Mouse (Mus musculus) midbrain, embryonic 15.5 days (tissue): ENCODE data around the gene Gm1673. TPM values are rescaled to one million over a fixed set of nuclear protein-coding genes. Genes with fewer than 3 reads are reported as not detected.

Experiments
- ATAC-seq: fragments of 200-750 bp; cut with Nextera tagmentation; replicated peaks from 2 replicates; pipeline ENCODE4 v1.8.0; 2017; ENCODE audit warnings: moderate TSS enrichment
- H3K27ac ChIP-seq: fragments of 300-500 bp; sonication (generic); 2 replicates; pipeline ENCODE4 v1.5.1; 2015; ENCODE audit warnings: mild to moderate bottlenecking, inconsistent platforms
- H3K27me3 ChIP-seq: fragments of 300-500 bp; sonication (generic); replicated peaks from 2 replicates; pipeline ENCODE4 v1.6.1; 2015; ENCODE audit warnings: inconsistent platforms
- H3K36me3 ChIP-seq: fragments of 300-500 bp; sonication (generic); replicated peaks from 2 replicates; pipeline ENCODE4 v1.6.1; 2015; ENCODE audit warnings: inconsistent platforms
- H3K4me1 ChIP-seq: fragments of 300-500 bp; sonication (generic); 2 replicates; pipeline ENCODE4 v1.6.1; 2015; ENCODE audit warnings: inconsistent platforms
- H3K4me2 ChIP-seq: fragments of 300-500 bp; sonication (generic); 2 replicates; pipeline ENCODE4 v1.6.1; 2015; ENCODE audit warnings: inconsistent platforms, mild to moderate bottlenecking, moderate library complexity
- H3K4me3 ChIP-seq: fragments of 300-500 bp; sonication (generic); 2 replicates; pipeline ENCODE4 v1.5.1; 2015; ENCODE audit warnings: mild to moderate bottlenecking, inconsistent platforms
- H3K9ac ChIP-seq: fragments of 300-500 bp; sonication (generic); 2 replicates; pipeline ENCODE4 v1.6.1; 2015; ENCODE audit warnings: mild to moderate bottlenecking, inconsistent platforms
- H3K9me3 ChIP-seq: fragments of 300-500 bp; sonication (generic); 2 replicates; pipeline ENCODE4 v1.6.1; 2016; ENCODE audit warnings: inconsistent platforms
- WGBS: fragments of 180-500 bp; shearing (Covaris S2); methylation state at CpG from one replicate; pipeline ENCODE4 v1.1.7; 2015; ENCODE audit warnings: mixed read lengths; 5-methylcytosine and 5-hydroxymethylcytosine counted together
- polyA plus RNA-seq: library from polyadenylated mRNA; unstranded; fragments of >200 nt; fragmentation: Nextera tagmentation; extraction: Ambion mirVana; gene quantifications from 2 replicates; pipeline ENCODE4 v1.2.1, GENCODE M21; 2015

The Gm1673 gene
- polyA plus RNA-seq, 1 experiment from 2014 or later, result 656 TPM

DNA sequence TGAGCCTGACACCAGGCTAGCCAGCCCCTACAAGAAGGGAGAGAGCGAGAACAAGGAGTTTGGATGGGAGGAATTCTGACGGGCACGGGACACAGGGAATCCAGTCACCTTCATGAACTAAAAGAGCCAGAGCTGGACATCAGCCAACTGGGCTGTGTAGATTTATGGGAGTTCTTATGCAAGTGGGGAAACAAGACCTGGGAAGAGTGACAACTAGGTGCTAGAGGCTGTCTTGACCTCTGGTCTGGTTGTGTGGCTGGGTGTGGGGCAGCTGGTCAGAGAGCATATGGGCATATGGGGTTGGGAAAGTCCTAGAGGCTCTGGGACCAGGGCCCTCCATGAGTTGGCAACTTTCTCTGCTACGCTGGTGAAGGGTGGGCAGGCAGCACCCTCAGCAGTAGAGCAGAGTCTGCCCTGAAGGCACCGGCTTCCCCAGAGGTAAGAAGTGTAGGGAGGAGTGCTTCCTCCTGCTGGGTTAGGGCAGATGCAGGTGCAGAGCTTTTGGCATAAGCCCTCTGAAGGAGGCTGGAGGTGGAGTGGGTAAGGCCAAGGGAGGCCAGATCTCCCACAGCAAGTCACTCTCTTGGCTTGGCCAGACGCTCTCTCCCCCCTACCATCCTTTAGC lies 16.3 kb downstream of the Gm1673 start:
- no peak overlapping the region for H3K27ac ChIP-seq
- peaks cover 13% of the 10 kb centered on the region; the same call in 1 of the 2 replicates for H3K36me3 ChIP-seq
- no peak for ATAC-seq
- 85% methylated on average over 6 of the region's 6 CpGs for WGBS
- peak overlapping the region; percentile 83; the same call in 1 of the 2 replicates for H3K4me2 ChIP-seq
- no peak overlapping the region for H3K9ac ChIP-seq
- H3K4me1 ChIP-seq, result peaks cover 38% of the 10 kb centered on the region
- H3K27me3 ChIP-seq, result no peaks in the 10 kb centered on the region
- H3K4me3 ChIP-seq, result peak overlapping the region; percentile 99; the same call in 1 of the 2 replicates
- H3K9me3 ChIP-seq, result no peaks in the 10 kb centered on the region

DNA sequence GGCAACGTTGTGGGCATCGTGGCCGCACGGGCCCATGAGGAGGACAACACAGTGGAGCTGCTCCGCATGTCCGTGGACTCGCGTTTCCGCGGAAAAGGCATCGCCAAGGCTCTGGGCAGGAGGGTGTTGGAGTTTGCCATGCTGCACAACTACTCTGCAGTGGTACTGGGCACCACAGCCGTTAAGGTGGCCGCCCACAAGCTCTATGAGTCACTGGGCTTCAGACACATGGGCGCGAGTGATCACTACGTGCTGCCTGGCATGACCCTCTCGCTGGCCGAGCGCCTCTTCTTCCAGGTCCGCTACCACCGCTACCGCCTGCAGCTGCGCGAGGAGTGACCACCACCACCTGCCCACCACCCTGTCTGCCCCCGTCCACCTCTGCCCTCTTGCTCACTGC lies 17.6 kb downstream of the Gm1673 start:
- 95% methylated on average over 25 of the region's 25 CpGs for WGBS
- no peaks in the 10 kb centered on the region for H3K9me3 ChIP-seq
- no peak overlapping the region for H3K27ac ChIP-seq
- H3K4me3 ChIP-seq, result no peak overlapping the region
- H3K4me2 ChIP-seq, result no peak overlapping the region
- no peak for ATAC-seq
- H3K27me3 ChIP-seq, result no peaks in the 10 kb centered on the region
- no peak overlapping the region for H3K9ac ChIP-seq
- H3K4me1 ChIP-seq, result peaks cover 30% of the 10 kb centered on the region
- H3K36me3 ChIP-seq, result peaks cover 13% of the 10 kb centered on the region; the same call in 1 of the 2 replicates

DNA sequence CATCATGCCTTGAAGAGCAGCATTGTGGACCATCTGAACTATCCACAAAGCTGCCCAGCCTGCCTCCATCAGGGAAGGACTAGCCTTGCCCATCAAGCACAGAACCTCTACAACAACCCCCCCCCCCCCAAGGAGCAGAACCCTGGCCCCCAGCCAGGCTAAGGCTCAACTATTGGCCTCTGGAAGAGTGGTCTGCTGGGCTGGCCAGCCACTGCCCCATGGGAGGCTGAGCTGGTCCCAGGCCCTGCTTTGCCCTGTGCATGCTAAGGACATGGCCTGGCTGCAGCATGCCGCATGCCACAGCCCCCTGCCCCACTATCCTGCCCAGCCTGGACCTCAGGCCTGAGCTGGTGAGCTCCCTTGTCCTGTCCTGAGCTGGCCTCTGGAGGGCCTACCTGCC lies 18.2 kb downstream of the Gm1673 start:
- Histone ChIP-seq H3K27ac (no peak overlapping the region), H3K36me3 (peaks cover 13% of the 10 kb centered on the region; the same call in 1 of the 2 replicates), H3K9ac (no peak overlapping the region), H3K4me3 (no peak overlapping the region), H3K4me2 (no peak overlapping the region), H3K4me1 (peaks cover 30% of the 10 kb centered on the region), H3K27me3 (no peaks in the 10 kb centered on the region), H3K9me3 (no peaks in the 10 kb centered on the region)
- 100% methylated on average over 1 of the region's 1 CpGs for WGBS
- ATAC-seq, result no peak

DNA sequence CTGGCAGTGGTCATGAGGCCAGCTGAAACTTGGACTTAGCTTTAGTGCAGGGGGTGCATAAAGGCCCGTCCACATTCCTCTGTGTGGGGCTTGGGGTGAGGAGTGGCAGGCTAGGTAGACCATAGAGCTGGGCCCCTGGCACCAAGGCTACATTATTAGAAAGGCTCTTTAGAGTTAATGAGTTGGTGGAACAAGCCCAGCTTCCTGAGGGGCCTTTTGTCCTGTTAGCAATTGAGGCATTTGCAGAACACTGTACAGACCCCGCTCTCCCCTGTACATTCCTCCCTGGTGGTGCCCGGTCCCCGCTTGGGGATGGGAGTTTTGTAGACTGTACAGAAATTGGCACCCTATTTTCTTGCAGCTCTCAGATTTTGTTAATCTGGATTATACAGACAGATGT lies 19.4 kb downstream of the Gm1673 start:
- 80% methylated on average over 4 of the region's 4 CpGs for WGBS
- no peak overlapping the region for H3K9ac ChIP-seq
- H3K36me3 ChIP-seq, result peaks cover 13% of the 10 kb centered on the region; the same call in 1 of the 2 replicates
- H3K9me3 ChIP-seq, result no peaks in the 10 kb centered on the region
- H3K4me3 ChIP-seq, result no peak overlapping the region
- no peak overlapping the region for H3K27ac ChIP-seq
- no peaks in the 10 kb centered on the region for H3K27me3 ChIP-seq
- no peak overlapping the region for H3K4me2 ChIP-seq
- ATAC-seq, result no peak
- H3K4me1 ChIP-seq, result peaks cover 27% of the 10 kb centered on the region

DNA sequence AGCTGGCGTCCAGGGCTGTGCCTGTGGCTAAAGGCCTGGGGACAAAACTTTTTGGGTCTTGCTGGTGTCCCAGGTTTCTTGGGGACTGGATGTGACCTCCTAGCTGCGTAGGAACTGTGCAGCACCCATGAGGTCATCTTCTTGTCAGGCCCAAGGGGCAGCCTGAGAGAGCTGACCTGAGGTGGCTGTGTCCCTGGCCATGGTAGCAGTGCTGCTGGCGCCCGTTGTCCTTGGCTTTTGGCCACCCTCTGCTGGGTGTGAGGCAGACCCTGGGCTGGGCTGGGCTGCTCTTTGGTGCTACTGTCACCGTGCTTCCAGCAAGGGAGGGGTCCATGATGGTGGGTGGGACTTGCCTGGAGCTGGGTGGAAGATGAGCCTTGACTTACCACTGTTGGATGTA lies 21.4 kb downstream of the Gm1673 start:
- no peaks in the 10 kb centered on the region for H3K27me3 ChIP-seq
- peaks cover 13% of the 10 kb centered on the region; the same call in 1 of the 2 replicates for H3K36me3 ChIP-seq
- H3K9me3 ChIP-seq, result no peaks in the 10 kb centered on the region
- H3K4me2 ChIP-seq, result no peak overlapping the region
- no peak overlapping the region for H3K4me3 ChIP-seq
- no peak overlapping the region for H3K9ac ChIP-seq
- 88% methylated on average over 5 of the region's 5 CpGs for WGBS
- H3K27ac ChIP-seq, result no peak overlapping the region
- ATAC-seq, result no peak
- peaks cover 7% of the 10 kb centered on the region for H3K4me1 ChIP-seq

- Histone ChIP-seq H3K27ac (no peak overlapping the region), H3K4me2 (no peak overlapping the region), H3K9me3 (no peaks in the 10 kb centered on the region), H3K36me3 (peaks cover under 1% of the 10 kb centered on the region; the same call in 1 of the 2 replicates), H3K9ac (no peak overlapping the region), H3K27me3 (no peaks in the 10 kb centered on the region), H3K4me1 (no peaks in the 10 kb centered on the region), H3K4me3 (no peak overlapping the region)
- no peak for ATAC-seq
- 93% methylated on average over 4 of the region's 4 CpGs for WGBS
Measured at GRCm38 (mm10) chr5:34006832-34007231, 23.6 kb downstream of the Gm1673 start.

DNA sequence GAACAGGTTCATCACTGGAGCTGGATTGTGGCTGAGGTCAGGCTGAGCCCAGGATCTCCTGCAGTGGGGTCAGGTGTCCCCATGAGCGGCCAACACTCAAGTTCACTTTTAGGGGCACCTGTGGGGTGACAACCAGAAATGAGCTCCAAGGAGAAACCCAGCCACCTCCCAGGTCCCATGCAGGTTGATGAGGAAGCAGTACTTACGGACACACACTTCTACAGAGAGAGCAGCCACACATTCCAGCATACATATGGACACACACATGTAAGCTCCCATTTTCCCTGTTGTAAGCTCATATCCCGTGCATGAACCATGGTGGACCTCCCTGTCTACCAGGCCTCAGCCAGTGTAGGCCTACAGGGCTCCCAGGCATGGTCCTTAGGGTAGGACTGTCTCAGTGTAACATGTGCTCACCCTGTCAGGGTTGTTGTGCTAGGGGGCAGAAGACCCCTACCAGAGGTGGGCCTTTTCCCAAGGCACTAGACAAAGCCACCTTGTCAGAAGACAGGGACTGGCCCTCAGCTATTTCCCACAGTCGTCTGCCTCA lies 24.2 kb downstream of the Gm1673 start:
- WGBS, result 87% methylated on average over 4 of the region's 4 CpGs
- H3K4me2 ChIP-seq, result no peak overlapping the region
- H3K27ac ChIP-seq, result no peak overlapping the region
- H3K4me1 ChIP-seq, result no peaks in the 10 kb centered on the region
- H3K9ac ChIP-seq, result no peak overlapping the region
- H3K9me3 ChIP-seq, result no peaks in the 10 kb centered on the region
- no peaks in the 10 kb centered on the region for H3K36me3 ChIP-seq
- H3K4me3 ChIP-seq, result no peak overlapping the region
- no peaks in the 10 kb centered on the region for H3K27me3 ChIP-seq
- ATAC-seq, result no peak

DNA sequence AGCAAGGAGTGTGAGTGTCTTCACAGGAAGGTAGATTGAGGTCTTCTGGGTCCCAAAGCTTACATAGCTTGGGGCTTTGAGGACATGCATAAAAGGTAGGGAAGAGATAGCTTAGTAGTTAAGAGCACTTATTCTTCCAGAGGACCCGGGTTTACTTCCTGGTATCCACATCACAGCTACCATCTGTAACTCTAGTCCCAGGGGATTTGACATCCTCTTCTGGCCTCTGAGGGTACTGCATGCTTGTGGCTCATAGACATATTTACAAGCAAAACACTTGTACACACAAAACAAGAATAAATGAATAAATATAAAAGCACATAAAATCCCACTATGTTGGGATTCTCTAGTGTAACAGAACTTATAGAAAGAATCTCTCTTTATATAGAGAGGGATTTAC lies 31.4 kb downstream of the Gm1673 start:
- 59% methylated on average over 1 of the region's 1 CpGs for WGBS
- H3K4me3 ChIP-seq, result no peak overlapping the region

DNA sequence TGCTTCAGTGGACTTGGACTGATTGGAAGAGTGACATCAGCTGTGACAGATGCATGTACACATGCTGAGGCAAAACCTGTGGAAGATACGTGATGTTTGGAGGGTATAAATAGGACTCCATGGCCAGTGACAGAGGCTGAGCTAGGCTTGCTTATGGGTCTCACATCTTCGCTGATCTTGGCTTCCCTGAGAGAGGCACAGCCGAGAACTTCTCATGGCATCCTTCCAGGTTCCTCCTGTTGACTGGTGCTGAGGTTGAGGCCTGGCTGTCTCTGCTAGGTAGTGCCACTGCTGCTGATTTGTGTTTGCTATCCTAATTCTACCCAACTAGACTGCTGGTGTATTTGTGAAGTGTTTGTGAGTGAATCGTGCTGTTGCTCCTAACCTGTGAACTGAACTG lies 35.7 kb downstream of the Gm1673 start:
- H3K27ac ChIP-seq, result no peak overlapping the region
- WGBS, result 83% methylated on average over 4 of the region's 4 CpGs
- no peak overlapping the region for H3K4me2 ChIP-seq
- no peak overlapping the region for H3K9ac ChIP-seq
- H3K4me3 ChIP-seq, result no peak overlapping the region
- no peak for ATAC-seq
- no peaks in the 10 kb centered on the region for H3K36me3 ChIP-seq
- no peaks in the 10 kb centered on the region for H3K4me1 ChIP-seq
- no peaks in the 10 kb centered on the region for H3K27me3 ChIP-seq
- no peaks in the 10 kb centered on the region for H3K9me3 ChIP-seq

More for the DNA sequence above, 31.4 kb downstream of the Gm1673 start:
- Histone ChIP-seq H3K4me2 (no peak overlapping the region), H3K4me1 (no peaks in the 10 kb centered on the region), H3K36me3 (no peaks in the 10 kb centered on the region), H3K27me3 (no peaks in the 10 kb centered on the region), H3K9ac (no peak overlapping the region), H3K9me3 (no peaks in the 10 kb centered on the region), H3K27ac (no peak overlapping the region)
- ATAC-seq, result no peak

- Histone ChIP-seq H3K4me1 (no peaks in the 10 kb centered on the region), H3K27ac (no peak overlapping the region), H3K9ac (no peak overlapping the region), H3K36me3 (no peaks in the 10 kb centered on the region), H3K27me3 (no peaks in the 10 kb centered on the region), H3K9me3 (no peaks in the 10 kb centered on the region), H3K4me2 (no peak overlapping the region), H3K4me3 (no peak overlapping the region)
- 68% methylated on average over 4 of the region's 4 CpGs for WGBS
- no peak for ATAC-seq
Measured at GRCm38 (mm10) chr5:34030101-34030500, 46.9 kb downstream of the Gm1673 start.

- no peak overlapping the region for H3K4me2 ChIP-seq
- no peak overlapping the region for H3K9ac ChIP-seq
- whole genome bisulfite sequencing, result 69% methylated on average over 6 of the region's 6 CpGs
- H3K4me1 ChIP-seq, result no peaks in the 10 kb centered on the region
- H3K9me3 ChIP-seq, result no peaks in the 10 kb centered on the region
- H3K4me3 ChIP-seq, result no peak overlapping the region
- no peak overlapping the region for H3K27ac ChIP-seq
- H3K36me3 ChIP-seq, result no peaks in the 10 kb centered on the region
- H3K27me3 ChIP-seq, result no peaks in the 10 kb centered on the region
- no peak for ATAC-seq
Measured at GRCm38 (mm10) chr5:34031022-34031421, 47.8 kb downstream of the Gm1673 start.

DNA sequence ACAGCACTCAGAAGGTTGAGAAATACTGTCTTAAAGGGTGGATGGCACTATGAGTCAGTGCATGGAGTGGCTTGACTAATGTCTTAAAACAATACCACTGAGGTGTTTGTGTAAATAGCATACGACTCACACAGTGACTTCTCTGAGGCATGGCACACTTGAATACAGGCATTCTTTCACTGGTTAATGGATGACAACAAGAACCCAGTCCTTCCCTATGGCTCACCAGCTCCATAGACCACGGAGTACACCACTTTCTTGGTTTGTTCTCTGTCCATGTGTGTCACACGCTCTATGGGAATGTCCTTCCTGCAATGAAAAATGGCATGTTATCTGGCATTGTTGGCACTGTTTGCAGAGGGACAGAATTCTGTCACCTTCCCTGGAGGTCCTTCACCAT lies 49.3 kb downstream of the Gm1673 start:
- Histone ChIP-seq H3K27me3 (no peaks in the 10 kb centered on the region), H3K9me3 (no peaks in the 10 kb centered on the region), H3K4me2 (no peak overlapping the region), H3K4me1 (no peaks in the 10 kb centered on the region), H3K9ac (no peak overlapping the region), H3K27ac (no peak overlapping the region), H3K36me3 (no peaks in the 10 kb centered on the region), H3K4me3 (no peak overlapping the region)
- WGBS, result 73% methylated on average over 3 of the region's 3 CpGs
- ATAC-seq, result no peak
